Mouse (Mus musculus) cortical plate, adult 2 months (tissue): ENCODE data around the gene Letm1. TPM values are rescaled to one million over a fixed set of nuclear protein-coding genes. Genes with fewer than 3 reads are reported as not detected.
A peak's percentile ranks its signal among the peaks of the same experiment; 100 is the strongest.

Source experiments
- H3K27ac ChIP-seq: fragments of 200-500 bp; 2 replicates; pipeline ENCODE4 v1.5.1; 2012; ENCODE audit warnings: low read length, control low read depth, inconsistent platforms; ENCODE audit not compliant: insufficient read depth
- H3K4me1 ChIP-seq: fragments of 200-500 bp; 2 replicates; pipeline ENCODE4 v1.6.1; 2011; ENCODE audit warnings: low read length; ENCODE audit not compliant: control insufficient read depth, insufficient read depth
- H3K4me3 ChIP-seq: fragments of 200-500 bp; 2 replicates; pipeline ENCODE4 v1.5.1; 2011; ENCODE audit warnings: mild to moderate bottlenecking, low read length, control low read depth; ENCODE audit not compliant: insufficient read depth
- CTCF ChIP-seq: fragments of 200-500 bp; IDR thresholded peaks from 2 replicates; pipeline ENCODE4 v1.5.1; 2011; ENCODE audit warnings: mild to moderate bottlenecking, control low read depth, low read length; ENCODE audit not compliant: insufficient read depth; ENCODE audit errors: extremely low read depth
- POLR2A ChIP-seq: fragments of 200-500 bp; IDR thresholded peaks from 2 replicates; pipeline ENCODE4 v1.6.1; 2011; ENCODE audit warnings: mild to moderate bottlenecking, low read length, control low read depth; ENCODE audit not compliant: insufficient read depth; ENCODE audit errors: extremely low read depth
- polyA plus RNA-seq: library from polyadenylated mRNA; depleted of rRNA; stranded (reverse); fragments of >200 nt; gene quantifications from 2 replicates; pipeline ENCODE4 v1.2.3, GENCODE M21; 2012; rRNA removed

The Letm1 gene
- polyA plus RNA-seq, result 57.5 and 58.1 TPM in 2 replicates

GRCm38 (mm10) chr5:33782345-33782998, at the start of gene Letm1:
TSS of gene Letm1 (minus strand) at chr5:33782817.
- no peak for TF ChIP-seq CTCF
- TF ChIP-seq POLR2A, result peak; percentile 71; the same call in 1 of the 2 replicates
- peak within 1 kb of the TSS; percentile 71 for H3K4me3 ChIP-seq
- peaks cover 6% of the 10 kb centered on the region; the same call in 1 of the 2 replicates for H3K4me1 ChIP-seq

GRCm38 (mm10) chr5:33830832-33831231, 48.2 kb upstream of the Letm1 start:
- Histone ChIP-seq H3K27ac (no peak overlapping the region), H3K4me1 (no peaks in the 10 kb centered on the region), H3K4me3 (no peak overlapping the region)
- no peak for TF ChIP-seq CTCF
- no peak for TF ChIP-seq POLR2A

More at GRCm38 (mm10) chr5:33782345-33782998, at the start of gene Letm1:
- peak within 1 kb of the TSS; percentile 48 for H3K27ac ChIP-seq

- TF ChIP-seq CTCF (no peak), POLR2A (no peak)
- H3K27ac ChIP-seq, result no peak overlapping the region
- H3K4me1 ChIP-seq, result no peaks in the 10 kb centered on the region
- no peak overlapping the region for H3K4me3 ChIP-seq
Observed at GRCm38 (mm10) chr5:33829958-33830357, 47.3 kb upstream of the Letm1 start.

GRCm38 (mm10) chr5:33828107-33828506, 45.5 kb upstream of the Letm1 start:
- TF ChIP-seq POLR2A, result no peak
- TF ChIP-seq CTCF, result no peak
- Histone ChIP-seq H3K4me3 (no peak overlapping the region), H3K4me1 (no peaks in the 10 kb centered on the region), H3K27ac (no peak overlapping the region)

DNA sequence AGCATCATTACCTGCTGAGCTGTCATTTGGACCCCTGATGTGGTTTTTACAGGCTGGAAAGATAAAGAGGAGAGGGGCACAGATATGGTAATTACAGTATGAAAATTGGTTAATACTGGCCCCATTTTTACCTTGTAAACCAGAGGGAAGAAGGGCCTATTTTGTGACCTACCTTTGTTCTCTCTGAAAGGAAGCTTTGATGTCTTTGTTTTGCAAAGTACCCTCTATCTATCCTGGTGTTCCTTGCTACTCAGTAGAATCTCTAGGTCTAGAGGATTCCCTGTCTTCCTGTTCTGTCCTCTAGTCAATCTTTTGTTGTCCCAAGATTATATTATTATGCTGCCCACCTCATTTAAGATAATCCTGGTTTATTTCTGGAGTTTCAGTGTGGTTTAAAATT, 43.4 kb upstream of the Letm1 start:
- TF ChIP-seq CTCF (no peak), POLR2A (no peak)
- Histone ChIP-seq H3K4me1 (peaks cover 3% of the 10 kb centered on the region; the same call in 1 of the 2 replicates), H3K27ac (no peak overlapping the region), H3K4me3 (no peak overlapping the region)

GRCm38 (mm10) chr5:33822456-33822855, 39.8 kb upstream of the Letm1 start:
- H3K4me3 ChIP-seq, result no peak overlapping the region; the same call in 1 of the 2 replicates
- H3K4me1 ChIP-seq, result peaks cover 3% of the 10 kb centered on the region; the same call in 1 of the 2 replicates
- H3K27ac ChIP-seq, result no peak overlapping the region
- no peak for TF ChIP-seq CTCF

DNA sequence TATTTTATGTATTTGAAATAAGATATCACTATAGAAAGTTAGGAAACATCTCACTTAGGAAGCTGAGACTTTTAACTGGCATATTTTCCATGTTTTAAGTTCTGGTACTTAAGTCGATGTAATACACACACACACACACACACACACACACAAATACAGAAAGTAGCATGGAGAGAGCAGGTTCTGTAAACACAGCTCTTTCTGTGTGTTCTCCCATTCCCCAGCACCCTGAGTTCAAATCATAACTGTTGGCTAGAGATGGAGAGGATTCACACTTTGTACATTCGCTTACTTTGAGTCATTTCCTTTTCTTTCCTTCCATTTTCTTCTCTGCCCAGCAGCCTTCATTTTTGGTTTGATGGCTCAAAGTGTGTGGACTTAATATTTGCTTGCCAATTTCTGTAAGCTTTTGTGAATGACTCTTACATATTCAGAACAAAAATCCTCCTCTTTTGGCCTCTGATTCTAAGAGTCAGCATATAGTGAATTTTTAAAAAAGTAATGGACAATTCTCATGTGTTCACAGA, 39.3 kb upstream of the Letm1 start:
- Histone ChIP-seq H3K4me3 (peak overlapping the region; percentile 57; the same call in 1 of the 2 replicates), H3K4me1 (peaks cover 3% of the 10 kb centered on the region; the same call in 1 of the 2 replicates), H3K27ac (no peak overlapping the region)
- TF ChIP-seq POLR2A (no peak), CTCF (no peak)

DNA sequence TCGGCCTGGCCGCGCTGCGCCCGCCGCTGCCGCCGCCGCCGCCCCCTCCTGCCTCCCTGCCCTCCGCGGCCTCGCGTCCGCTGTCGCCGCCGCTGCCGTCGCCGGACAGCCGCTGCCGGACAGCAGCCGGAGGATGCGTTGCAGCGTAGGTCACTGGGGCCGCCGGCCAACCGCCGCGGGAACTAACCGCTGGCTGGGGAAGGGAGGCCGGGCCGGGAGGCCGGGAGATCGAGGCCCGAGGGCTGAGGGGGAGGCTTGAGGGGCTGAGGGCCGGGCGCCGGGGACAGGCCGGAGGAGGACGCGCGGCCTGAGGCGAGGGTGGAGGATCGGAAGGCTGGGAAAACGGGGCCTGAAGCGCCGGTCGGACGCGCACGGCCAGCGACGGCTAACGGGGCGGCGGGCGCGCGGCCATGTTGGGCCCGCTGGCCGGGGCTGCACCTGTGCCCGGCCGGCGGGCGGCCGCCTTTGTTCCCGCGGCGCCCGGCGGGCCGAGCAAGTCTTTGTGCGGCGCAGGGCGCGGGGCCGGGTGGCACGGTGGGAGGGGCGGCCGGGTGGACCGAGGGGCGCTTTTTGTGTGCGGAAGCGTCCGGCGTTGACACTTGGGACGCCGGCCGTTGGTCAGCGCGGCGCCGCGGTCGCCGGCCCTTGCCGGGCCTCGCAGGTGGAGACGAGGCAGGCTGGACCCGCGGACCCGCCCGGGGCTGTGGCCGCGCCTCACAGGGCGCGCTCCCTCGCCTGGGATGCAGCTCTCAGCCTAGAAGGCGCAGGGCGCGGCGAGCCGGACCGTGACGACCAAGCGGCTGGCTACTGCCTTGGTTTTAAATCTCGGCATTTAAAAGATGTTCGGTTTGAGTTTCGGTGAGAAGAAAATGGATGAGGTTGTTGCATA, 38.4 kb upstream of the Letm1 start:
- peaks cover 3% of the 10 kb centered on the region; the same call in 1 of the 2 replicates for H3K4me1 ChIP-seq
- peak overlapping the region; percentile 57 for H3K4me3 ChIP-seq
- peak overlapping the region; percentile 94 for H3K27ac ChIP-seq
- no peak for TF ChIP-seq CTCF
- no peak for TF ChIP-seq POLR2A
